Mouse (Mus musculus) embryonic stem cell, embryonic (primary cell): ENCODE data around the gene Nop2.

Source experiments
- CTCF ChIA-PET, 4 experiments: fragments of 300-600 bp in 2 of 4; fragments of 350-600 bp in 2 of 4; sonication (Branson Sonifier 250); formaldehyde crosslinking; loops; one replicate each; lab custom pipeline; 2022; ENCODE audit warnings: inconsistent platforms in 2 of 4; lab: Charles Lee
- POLR2A ChIA-PET, 4 experiments: fragments of 300-600 bp in 2 of 4; fragments of 350-600 bp in 2 of 4; sonication (Branson Sonifier 250); formaldehyde crosslinking; loops; one replicate each; lab custom pipeline; 2022; ENCODE audit warnings: antibody characterized with exemption in 4 of 4, inconsistent platforms in 1 of 4; lab: Charles Lee

Gene Nop2

DNA sequence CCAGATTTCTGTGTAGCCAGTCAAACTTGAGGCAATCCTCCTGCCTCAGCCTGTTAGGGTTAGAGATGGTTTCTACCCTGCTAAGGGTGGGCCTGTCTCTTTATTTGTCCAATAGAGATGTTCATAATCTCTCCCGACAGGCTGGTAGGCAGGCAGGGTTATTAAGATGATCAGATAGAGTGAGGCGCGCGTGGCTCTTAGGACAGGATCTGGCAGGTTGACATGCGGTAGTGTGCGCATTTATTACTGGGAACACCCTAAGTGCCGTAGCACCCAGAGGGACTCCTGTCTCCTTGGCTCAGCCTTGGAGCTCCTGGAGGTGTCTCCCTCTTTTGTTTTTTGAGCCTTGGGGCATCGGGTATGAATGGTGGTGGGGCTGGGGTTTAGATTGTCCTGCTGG is 23.6 kb downstream of the Nop2 start:
- CTCF ChIA-PET = interaction anchor here in 2 of 4 experiments (1.2 to 1.5 kb wide), 4 partner anchors 18 to 118 kb away, joined by 3 to 5 read pairs (median 4); no protein-coding TSS in a partner anchor

GRCm38 (mm10) chr6:125156491-125156890 is 24.8 kb downstream of the Nop2 start:
- POLR2A ChIA-PET = interaction anchor here in 3 of 4 experiments (0.6 to 21.4 kb wide), 19 partner anchors 8 to 247 kb away, joined by 3 to 499 read pairs (median 8); partner anchors contain the start of genes Gapdh (in 2 of the 3), Iffo1 (in 2 of the 3), Mrpl51 (in 1 of the 3) and Ncapd2 (in 1 of the 3)
- CTCF ChIA-PET = no interaction called here

More for the DNA sequence above, 23.6 kb downstream of the Nop2 start:
- POLR2A ChIA-PET = interaction anchor here (0.6 to 21.4 kb wide), 24 partner anchors 8 to 252 kb away, joined by 3 to 499 read pairs (median 4); partner anchors contain the start of genes Gapdh (in 2 of the 4), Iffo1 (in 2 of the 4), Mrpl51 (in 1 of the 4) and Ncapd2 (in 1 of the 4)

DNA sequence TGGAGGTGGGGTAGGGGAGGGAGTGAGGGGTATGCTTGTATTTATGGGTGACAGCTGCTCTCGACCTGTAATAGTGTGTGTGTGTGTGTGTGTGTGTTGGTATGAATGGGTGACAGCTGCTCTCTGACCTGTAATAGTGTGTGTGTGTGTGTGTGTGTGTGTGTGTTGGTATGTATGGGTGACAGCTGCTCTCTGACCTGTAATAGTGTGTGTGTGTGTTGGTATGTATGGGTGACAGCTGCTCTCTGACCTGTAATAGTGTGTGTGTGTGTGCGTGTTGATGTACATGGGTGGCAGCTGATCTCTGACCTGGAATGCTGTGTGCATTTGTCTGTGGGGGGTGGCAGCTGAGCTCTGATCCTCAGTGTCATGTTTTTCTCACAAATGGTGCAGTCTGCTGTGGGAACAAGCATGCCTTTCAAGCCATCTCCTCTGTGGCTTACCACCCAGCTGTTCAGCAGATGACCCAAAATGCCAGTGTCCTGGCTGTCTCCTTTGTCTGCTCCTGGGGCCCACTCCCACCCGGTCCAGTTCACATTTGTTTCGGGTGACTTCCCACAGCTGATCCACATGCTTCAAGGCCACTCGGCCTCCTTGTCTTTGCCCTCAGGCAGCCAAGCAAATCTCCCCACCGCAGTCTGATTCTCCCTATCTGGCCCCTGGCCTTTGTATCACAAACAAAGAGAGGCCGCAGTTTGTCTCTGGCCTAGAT is 25.4 kb downstream of the Nop2 start:
- CTCF ChIA-PET = interaction anchor here in 1 of 4 experiments (0.6 kb wide), 1 partner anchor 20 kb away, joined by 3 read pairs; no protein-coding TSS in a partner anchor
- POLR2A ChIA-PET = interaction anchor here in 3 of 4 experiments (0.6 to 21.4 kb wide), 18 partner anchors 7 to 248 kb away, joined by 3 to 499 read pairs (median 8); partner anchors contain the start of genes Gapdh (in 2 of the 3), Iffo1 (in 2 of the 3), Mrpl51 (in 1 of the 3) and Ncapd2 (in 1 of the 3)

DNA sequence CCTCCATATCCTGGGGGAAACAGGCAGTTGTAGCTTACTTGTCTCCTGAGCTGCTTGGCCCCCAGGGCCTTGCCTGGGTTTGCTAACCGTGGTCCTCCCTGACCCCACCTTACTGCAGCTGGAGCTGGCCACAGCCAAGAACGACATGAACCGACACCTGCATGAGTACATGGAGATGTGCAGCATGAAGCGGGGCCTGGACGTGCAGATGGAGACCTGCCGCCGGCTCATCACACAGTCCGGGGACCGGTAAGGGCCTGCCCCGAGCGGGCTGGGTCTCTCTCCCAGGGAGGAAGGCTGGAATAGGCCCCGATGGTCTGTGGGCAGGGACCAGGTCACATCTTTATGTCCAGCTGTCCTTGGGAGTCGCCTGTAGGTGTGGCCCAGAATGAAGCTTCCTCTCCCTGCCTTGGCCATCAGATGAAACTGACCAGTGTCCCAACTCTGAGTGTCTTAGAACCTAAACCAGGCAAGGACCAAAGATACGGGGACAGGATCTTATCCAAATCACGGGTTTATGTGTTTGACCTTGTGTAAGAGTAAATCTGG is 27.3 kb downstream of the Nop2 start:
- CTCF ChIA-PET = interaction anchor here in 2 of 4 experiments (0.9 to 1.6 kb wide), 2 partner anchors 22 to 46 kb away, joined by 3 read pairs; no protein-coding TSS in a partner anchor
- POLR2A ChIA-PET = interaction anchor here in 3 of 4 experiments (0.6 to 21.4 kb wide), 24 partner anchors 7 to 442 kb away, joined by 3 to 499 read pairs (median 27); partner anchors contain the start of genes Iffo1 (in 3 of the 3), Mrpl51 (in 2 of the 3), Ncapd2 (in 2 of the 3) and Nop2 (in 2 of the 3)

DNA sequence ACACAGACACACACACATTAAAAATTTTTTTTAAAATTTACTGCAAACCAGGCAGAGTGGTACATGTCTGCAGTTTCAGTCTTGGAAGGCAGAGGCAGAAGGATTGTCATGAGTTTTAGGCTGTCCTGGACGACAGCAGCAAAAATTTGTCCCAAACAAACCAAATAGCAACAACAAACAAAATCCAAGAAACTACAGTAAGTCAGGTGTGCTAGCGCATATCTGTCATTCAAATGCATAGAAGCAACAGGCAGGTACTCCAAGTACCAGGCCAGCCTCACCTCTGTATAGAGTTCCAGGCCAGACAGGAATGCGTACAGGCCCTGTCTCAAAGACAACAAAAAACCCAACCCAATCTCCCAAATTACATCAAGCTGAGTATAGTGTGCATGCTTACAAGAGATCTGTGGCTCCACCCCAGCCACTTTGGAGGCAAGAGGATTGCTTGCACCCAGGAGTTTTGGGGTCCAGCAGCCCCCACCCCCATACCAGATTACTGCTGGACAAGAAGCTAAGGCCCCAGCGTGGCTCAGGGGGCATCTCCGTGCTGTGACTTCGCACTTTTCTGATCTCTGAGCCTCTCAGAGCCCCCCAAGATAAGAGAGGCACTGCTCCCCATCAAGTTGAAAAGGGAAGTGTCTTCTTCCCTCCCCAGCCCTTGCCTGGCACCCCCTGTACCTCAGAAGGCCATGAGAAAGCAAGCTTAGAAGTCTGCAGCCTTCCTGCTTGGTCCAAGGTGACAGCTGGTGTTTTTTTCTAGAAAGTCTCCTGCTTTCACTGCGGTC is 28.3 kb downstream of the Nop2 start:
- ChIA-PET CTCF (interaction anchor here in 3 of 4 experiments (0.5 to 1.6 kb wide), 7 partner anchors 10 to 1366 kb away, joined by 3 to 6 read pairs (median 4); partner anchors contain the start of genes Mrpl51 (in 1 of the 3) and Ncapd2 (in 1 of the 3)), POLR2A (interaction anchor here (0.6 to 21.4 kb wide), 65 partner anchors 3 to 448 kb away, joined by 3 to 499 read pairs (median 7); partner anchors contain the start of genes Iffo1 (in 3 of the 4), Mrpl51 (in 3 of the 4), Ncapd2 (in 3 of the 4) and Nop2 (in 2 of the 4))

- POLR2A ChIA-PET = interaction anchor here (0.7 to 21.4 kb wide), 77 partner anchors 3 to 448 kb away, joined by 3 to 499 read pairs (median 6); partner anchors contain the start of genes Iffo1 (in 3 of the 4), Mrpl51 (in 3 of the 4), Ncapd2 (in 3 of the 4) and Vamp1 (in 3 of the 4)
Measured at GRCm38 (mm10) chr6:125160558-125160853, 28.8 kb downstream of the Nop2 start.

DNA sequence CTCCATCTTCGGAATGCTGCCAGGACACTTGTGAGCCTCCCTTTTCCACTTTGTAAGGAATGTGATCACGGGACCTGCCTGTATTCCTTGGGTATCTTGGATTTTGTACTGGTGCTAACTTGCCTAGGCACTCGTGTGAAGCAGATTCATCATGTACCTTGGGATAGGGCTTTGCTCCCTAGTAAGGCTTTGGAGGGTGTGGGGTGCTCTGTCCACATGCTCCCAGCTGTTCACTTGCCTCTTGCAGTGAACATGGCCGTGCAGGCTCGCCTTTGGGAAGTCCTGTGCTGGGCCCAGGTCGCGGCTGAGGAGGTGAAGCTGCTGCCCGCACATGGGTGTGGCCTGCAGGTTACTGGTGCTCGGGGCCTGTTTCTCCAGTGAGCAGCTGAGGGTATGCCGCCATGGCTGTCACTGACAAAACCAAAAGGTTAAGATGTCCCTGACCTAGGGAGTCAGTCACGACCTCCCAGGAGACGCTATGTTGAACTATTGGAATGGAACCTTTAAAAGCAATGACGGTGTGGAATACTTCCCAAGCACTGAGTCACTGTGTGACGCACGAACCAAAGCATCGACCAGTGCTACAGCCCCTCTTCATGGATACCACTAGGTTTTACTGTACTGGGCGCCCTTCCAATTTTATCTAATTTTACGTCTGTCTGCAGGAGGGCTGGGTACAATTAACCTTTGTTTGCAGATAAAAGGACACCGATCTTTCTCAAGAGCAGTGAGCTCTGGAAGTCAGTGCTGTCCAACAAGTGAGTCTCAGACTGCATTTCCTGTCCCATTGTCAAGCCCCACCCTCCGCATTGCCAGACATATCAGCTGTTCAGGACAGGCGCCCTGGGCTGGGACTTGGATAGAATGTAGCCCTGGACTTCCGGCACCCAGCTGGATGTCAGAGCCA is 29.4 kb downstream of the Nop2 start:
- CTCF ChIA-PET = interaction anchor here in 3 of 4 experiments (0.6 to 2.0 kb wide), 19 partner anchors 9 to 321 kb away, joined by 3 to 15 read pairs (median 4); partner anchors contain the start of genes Mrpl51 (in 3 of the 3), Ncapd2 (in 3 of the 3) and Gnb3 (in 1 of the 3)
- POLR2A ChIA-PET = interaction anchor here (0.5 to 21.4 kb wide), 136 partner anchors 4 to 476 kb away, joined by 3 to 499 read pairs (median 4); partner anchors contain the start of genes Mrpl51 (in 4 of the 4), Ncapd2 (in 4 of the 4), Iffo1 (in 3 of the 4) and Vamp1 (in 3 of the 4)

More at GRCm38 (mm10) chr6:125160558-125160853, 28.8 kb downstream of the Nop2 start:
- CTCF ChIA-PET = interaction anchor here in 3 of 4 experiments (0.5 to 1.6 kb wide), 6 partner anchors 10 to 1365 kb away, joined by 3 to 6 read pairs (median 4); partner anchors contain the start of genes Mrpl51 (in 1 of the 3) and Ncapd2 (in 1 of the 3)

GRCm38 (mm10) chr6:125161971-125162370 is 30.3 kb downstream of the Nop2 start:
- POLR2A ChIA-PET = interaction anchor here (0.5 to 21.4 kb wide), 108 partner anchors 4 to 477 kb away, joined by 3 to 499 read pairs (median 5); partner anchors contain the start of genes Mrpl51 (in 4 of the 4), Ncapd2 (in 4 of the 4), Iffo1 (in 3 of the 4) and Vamp1 (in 3 of the 4)
- CTCF ChIA-PET = interaction anchor here (0.6 to 2.0 kb wide), 23 partner anchors 9 to 322 kb away, joined by 3 to 15 read pairs (median 4); partner anchors contain the start of genes Mrpl51 (in 3 of the 4), Ncapd2 (in 3 of the 4) and Gnb3 (in 1 of the 4)

DNA sequence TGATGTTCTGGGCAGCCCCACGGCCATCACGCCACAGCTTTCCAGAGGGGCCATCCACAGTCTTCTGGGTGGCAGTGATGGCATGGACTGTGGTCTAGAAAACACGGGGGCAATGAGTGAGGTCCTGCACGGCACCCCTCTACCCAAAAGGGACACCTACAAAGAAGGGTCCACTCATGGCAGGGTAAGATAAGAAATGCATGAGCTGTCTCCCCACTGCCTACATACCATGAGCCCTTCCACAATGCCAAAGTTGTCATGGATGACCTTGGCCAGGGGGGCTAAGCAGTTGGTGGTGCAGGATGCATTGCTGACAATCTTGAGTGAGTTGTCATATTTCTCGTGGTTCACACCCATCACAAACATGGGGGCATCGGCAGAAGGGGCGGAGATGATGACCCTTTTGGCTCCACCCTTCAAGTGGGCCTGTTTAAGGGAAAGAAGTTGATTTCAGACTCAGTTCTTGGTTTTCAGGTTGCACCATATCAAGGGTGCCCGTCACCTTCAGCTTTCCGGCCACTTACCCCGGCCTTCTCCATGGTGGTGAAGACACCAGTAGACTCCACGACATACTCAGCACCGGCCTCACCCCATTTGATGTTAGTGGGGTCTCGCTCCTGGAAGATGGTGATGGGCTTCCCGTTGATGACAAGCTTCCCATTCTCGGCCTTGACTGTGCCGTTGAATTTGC is 31.1 kb downstream of the Nop2 start:
- ChIA-PET POLR2A (interaction anchor here (0.6 to 21.4 kb wide), 101 partner anchors 3 to 478 kb away, joined by 3 to 499 read pairs (median 6); partner anchors contain the start of genes Mrpl51 (in 4 of the 4), Ncapd2 (in 4 of the 4), Iffo1 (in 3 of the 4) and Cdca3 (in 2 of the 4)), CTCF (interaction anchor here (0.6 to 2.0 kb wide), 19 partner anchors 8 to 132 kb away, joined by 3 to 15 read pairs (median 4); partner anchors contain the start of genes Mrpl51 (in 3 of the 4) and Ncapd2 (in 3 of the 4))

DNA sequence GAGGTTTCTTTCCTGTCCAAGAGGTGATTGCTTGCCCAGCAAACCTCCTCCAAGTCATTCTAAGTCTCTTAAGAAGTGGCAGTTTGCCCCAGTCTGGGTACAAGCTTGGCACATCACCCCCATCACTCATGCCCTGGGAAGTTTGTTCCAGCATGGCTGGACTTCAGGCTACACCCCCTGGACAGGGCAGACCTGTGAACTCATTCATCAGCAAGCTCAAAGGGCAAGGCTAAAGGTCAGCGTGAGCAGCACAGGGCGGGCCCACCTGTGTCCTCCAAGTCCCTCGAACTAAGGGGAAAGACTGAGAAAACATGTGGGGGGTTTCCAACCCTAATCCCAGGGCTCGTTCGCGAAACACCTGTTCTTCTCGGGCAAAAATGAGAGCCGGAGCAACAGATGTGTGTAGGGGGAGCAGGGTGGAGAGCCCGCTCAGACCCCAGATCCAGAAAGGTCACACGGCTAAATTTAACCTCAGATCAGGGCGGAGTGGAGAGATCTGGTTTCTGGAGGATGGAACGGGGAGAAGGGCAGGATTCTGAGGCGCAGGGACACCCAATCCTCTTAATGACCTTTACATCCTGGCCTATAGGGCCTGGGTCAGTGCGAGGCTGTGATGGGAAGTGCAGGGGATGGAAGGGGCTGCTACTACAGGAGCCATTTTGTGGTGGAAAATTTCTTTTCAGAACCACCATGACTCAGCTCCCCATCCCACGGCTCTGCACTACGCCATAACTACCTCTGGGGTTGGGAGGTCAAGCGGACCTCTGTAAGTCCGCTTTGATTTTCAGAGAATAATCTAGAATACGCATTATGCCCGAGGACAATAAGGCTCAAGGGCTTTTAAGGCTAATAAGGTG is 32.3 kb downstream of the Nop2 start:
- ChIA-PET POLR2A (interaction anchor here (0.7 to 21.4 kb wide), 72 partner anchors 2 to 463 kb away, joined by 3 to 499 read pairs (median 6); partner anchors contain the start of genes Mrpl51 (in 4 of the 4), Ncapd2 (in 4 of the 4), Iffo1 (in 3 of the 4) and Vamp1 (in 3 of the 4)), CTCF (interaction anchor here in 2 of 4 experiments (0.6 to 1.5 kb wide), 4 partner anchors 12 to 134 kb away, joined by 3 to 5 read pairs (median 4); no protein-coding TSS in a partner anchor)

DNA sequence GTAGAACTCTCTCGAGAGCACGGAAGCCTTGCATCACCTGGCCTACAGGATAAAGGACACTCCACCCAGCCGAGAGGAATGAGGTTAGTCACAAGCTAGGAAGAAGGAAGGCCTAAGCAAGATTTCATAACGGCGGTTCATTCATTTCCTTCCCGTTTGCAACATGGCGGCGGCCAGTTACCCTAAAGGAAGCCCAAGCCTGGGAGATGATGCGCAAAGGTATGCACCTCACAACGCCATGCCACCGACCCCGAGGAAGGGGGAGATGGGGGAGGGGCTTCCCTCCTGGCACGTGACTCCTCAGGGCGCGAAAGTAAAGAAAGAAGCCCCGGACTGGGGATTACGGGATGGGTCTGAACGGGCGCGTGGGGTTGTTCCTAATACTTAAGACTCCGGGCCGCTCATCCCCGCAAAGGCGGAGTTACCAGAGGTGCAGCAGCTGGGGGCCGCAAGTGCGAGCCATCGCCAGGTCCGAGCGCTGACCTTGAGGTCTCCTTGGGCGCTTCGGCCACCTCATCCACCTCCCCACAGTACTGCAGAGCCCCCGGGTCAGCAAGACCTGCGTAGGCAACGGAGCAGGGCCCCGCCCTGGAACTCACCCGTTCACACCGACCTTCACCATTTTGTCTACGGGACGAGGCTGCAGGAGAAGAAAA is 33.1 kb downstream of the Nop2 start:
- CTCF ChIA-PET = interaction anchor here in 3 of 4 experiments (0.6 to 1.7 kb wide), 8 partner anchors 11 to 107 kb away, joined by 3 to 5 read pairs (median 4); no protein-coding TSS in a partner anchor
- POLR2A ChIA-PET = interaction anchor here (0.6 to 21.4 kb wide), 134 partner anchors 8 to 1922 kb away, joined by 3 to 499 read pairs (median 5); partner anchors contain the start of genes Mrpl51 (in 4 of the 4), Ncapd2 (in 4 of the 4), Grcc10 (in 3 of the 4) and Iffo1 (in 3 of the 4)

DNA sequence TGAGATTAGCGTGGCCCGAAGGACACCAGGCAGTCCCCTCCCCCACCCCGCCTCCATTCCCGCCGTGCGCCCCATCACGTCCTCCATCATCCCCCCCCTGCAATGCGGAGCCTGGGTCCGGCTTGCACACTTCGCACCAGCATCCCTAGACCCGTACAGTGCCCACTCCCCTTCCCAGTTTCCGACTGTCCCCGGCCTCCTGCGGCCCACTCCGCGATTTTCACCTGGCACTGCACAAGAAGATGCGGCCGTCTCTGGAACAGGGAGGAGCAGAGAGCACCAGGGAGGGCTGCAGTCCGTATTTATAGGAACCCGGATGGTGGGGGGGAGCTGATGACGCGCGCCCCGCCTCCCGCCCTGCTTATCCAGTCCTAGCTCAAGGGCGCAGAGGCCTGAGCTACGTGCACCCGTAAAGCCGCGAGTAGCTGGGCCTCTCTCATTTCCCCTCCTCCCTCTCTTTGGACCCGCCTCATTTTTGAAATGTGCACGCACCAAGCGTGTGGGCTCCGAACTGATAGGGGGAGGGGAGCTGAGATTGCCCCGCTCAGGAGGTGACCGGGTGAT is 33.7 kb downstream of the Nop2 start:
- CTCF ChIA-PET = interaction anchor here (0.5 to 1.9 kb wide), 12 partner anchors 10 to 357 kb away, joined by 3 to 5 read pairs (median 4); no protein-coding TSS in a partner anchor
- POLR2A ChIA-PET = interaction anchor here (0.5 to 21.4 kb wide), 243 partner anchors 8 to 1921 kb away, joined by 3 to 499 read pairs (median 4); partner anchors contain the start of genes Cdca3 (in 4 of the 4), Mrpl51 (in 4 of the 4), Ncapd2 (in 4 of the 4) and Usp5 (in 4 of the 4)
